Mouse (Mus musculus): Measurements from ENCODE around the gene Olfr1084. TPM values are rescaled to one million over a fixed set of nuclear protein-coding genes. Genes with fewer than 3 reads are reported as not detected.
"Not testable (repeated sequence)": the region's sequence is repeated elsewhere in the genome, so short reads cannot be mapped to it uniquely, and the experiment has no call there.

Gene Olfr1084
- not detected for total RNA-seq (2021)
- long read RNA-seq, experiment 1, result 0 reads
- long read RNA-seq, experiment 2, result 0 reads

DNA sequence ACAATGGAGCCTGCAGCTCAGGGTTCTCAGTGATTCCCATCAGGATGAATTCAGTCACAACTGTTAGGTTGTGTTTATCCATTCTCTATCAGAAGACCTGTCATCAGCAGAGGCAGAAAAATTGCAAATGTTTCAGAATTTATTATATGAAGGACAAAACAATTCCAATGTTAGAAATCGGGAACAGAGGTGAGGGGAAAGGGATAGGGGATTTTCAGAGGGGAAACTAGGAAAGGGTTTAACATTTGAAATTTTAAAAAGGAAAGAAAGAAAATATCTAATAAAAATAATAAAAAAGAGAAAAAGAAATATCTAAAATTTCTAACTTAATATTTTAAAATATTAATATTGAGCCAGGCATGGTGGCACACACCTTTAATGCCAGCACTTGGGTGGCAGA lies at the start of gene Olfr1084:
TSS of gene Olfr1084 (minus strand) at position 101 of the 400 bp plus-strand sequence.
- DNase-seq (ENCODE audit: low spot score), result not testable (repeated sequence)

DNA sequence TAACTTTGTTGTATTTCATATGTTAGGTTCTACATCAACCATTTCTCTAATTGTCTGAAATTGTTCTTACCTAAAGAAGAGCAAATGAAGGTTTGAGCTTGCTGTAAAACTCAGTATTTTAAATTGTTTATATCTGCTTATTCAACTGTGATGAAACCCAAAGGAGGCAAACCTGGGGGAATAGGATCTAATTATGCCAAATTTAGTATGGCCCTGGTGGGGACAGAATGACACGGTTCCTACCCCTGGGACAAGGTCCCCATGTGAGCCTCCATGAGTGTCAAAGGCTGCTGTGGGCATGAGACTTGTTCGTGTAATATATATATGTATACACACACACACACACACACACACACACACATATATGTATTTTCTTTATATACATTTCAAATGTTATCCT lies 40.5 kb upstream of the Olfr1084 start, which contains the start of gene Olfr1086:
TSS of gene Olfr1086 (minus strand) at position 101 of the 400 bp plus-strand sequence.
- no peak for DNase-seq (ENCODE audit: low spot score)

GRCm38 (mm10) chr2:86661919-86662318 lies 22.4 kb upstream of the Olfr1084 start, which contains the start of gene Olfr1085:
Gene Olfr1085 (minus strand): TSS chr2:86662019.
- no peak for DNase-seq (ENCODE audit: low spot score)

GRCm38 (mm10) chr2:86598866-86599265 lies 40.7 kb downstream of the Olfr1084 start, which contains the start of gene Olfr1082:
Gene Olfr1082 (minus strand): TSS chr2:86598966.
- not testable (repeated sequence) for DNase-seq (ENCODE audit: low spot score)

Other genes starting within 250 kb of the Olfr1084 start
- gene Olfr1061, start 225.7 kb downstream of the Olfr1084 start, total RNA-seq (2021), result not detected
- not detected for gene Olfr1062, start 213.0 kb downstream of the Olfr1084 start, total RNA-seq (2021)
- not detected for gene Olfr1065, start 189.1 kb downstream of the Olfr1084 start, total RNA-seq (2021)
- not detected for gene Olfr1066, start 183.5 kb downstream of the Olfr1084 start, total RNA-seq (2021)
- gene Olfr228, start 152.3 kb downstream of the Olfr1084 start, total RNA-seq (2021), result not detected
- not detected for gene Olfr1076, start 131.3 kb downstream of the Olfr1084 start, total RNA-seq (2021)
- gene Olfr1079, start 97.2 kb downstream of the Olfr1084 start, total RNA-seq (2021), result not detected
- not detected for gene Olfr1080, start 81.5 kb downstream of the Olfr1084 start, total RNA-seq (2021)
- not detected for gene Olfr1082, start 40.8 kb downstream of the Olfr1084 start, total RNA-seq (2021)
- not detected for gene Olfr1085, start 22.3 kb upstream of the Olfr1084 start, total RNA-seq (2021)
- gene Olfr1086, start 40.4 kb upstream of the Olfr1084 start, total RNA-seq (2021), result not detected
- gene Olfr1087, start 58.7 kb upstream of the Olfr1084 start, total RNA-seq (2021), result not detected
- gene Olfr1089, start 94.0 kb upstream of the Olfr1084 start, total RNA-seq (2021), result not detected
- gene Olfr1090, start 119.3 kb upstream of the Olfr1084 start, total RNA-seq (2021), result not detected
- gene Olfr1093, start 142.8 kb upstream of the Olfr1084 start, total RNA-seq (2021), result not detected
- not detected for gene Olfr141, start 170.3 kb upstream of the Olfr1084 start, total RNA-seq (2021)
- not detected for gene Olfr1094, start 184.9 kb upstream of the Olfr1084 start, total RNA-seq (2021)
- not detected for gene Olfr1095, start 212.0 kb upstream of the Olfr1084 start, total RNA-seq (2021)
- not detected for gene Gm13723, start 235.1 kb upstream of the Olfr1084 start, total RNA-seq (2021)